Mouse (Mus musculus): Measurements from ENCODE around the gene Inka2. TPM values are rescaled to one million over a fixed set of nuclear protein-coding genes. Genes with fewer than 3 reads are reported as not detected.
"Not testable (repeated sequence)": the region's sequence is repeated elsewhere in the genome, so short reads cannot be mapped to it uniquely, and the experiment has no call there.

Gene Inka2
- polyA plus RNA-seq, 1 experiment from 2014 or later: 1.1 TPM

DNA sequence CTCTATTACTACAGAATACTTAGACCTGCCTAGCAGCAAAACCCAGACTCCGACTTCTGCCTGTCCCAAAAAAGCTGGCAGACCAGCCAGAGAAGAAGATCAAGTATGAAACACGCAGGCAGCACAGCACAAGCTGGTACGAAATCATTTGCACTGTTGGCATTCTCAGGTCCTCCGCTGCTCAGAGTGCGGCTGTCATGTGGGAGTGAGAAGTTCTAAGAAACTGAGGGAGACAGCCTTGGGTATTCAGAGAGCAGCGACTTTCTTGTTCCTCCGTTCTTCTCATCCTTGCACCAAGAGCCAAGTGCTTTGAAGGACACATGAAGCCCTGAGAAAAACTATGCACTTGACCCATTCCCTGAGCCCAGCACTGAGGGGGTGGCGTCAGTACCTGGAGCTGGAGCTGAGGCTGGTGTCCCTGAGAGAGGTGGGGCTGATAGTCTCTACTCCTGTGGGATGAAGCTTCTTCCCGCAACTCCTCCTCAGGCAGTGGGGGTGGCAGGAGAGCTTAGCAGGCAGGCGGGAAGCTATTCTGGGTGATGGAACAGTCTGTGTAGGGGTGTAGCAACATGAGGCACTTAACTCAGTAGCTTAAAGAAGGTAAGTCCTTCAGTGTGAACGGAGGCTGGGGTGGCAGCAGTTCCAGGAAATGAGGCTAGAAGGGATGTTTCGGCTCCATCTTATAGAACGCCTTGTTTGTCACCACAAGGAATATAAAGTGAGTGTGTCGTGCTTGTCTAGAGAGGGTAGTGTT, 10.9 kb upstream of the Inka2 start:
- 72% methylated on average over 14 of the region's 14 CpGs for WGBS
- no peaks in the 10 kb centered on the region for H3K4me1 ChIP-seq (ENCODE audit: control insufficient read depth, insufficient read depth, low read length)
- no peaks in the 10 kb centered on the region for H3K9me3 ChIP-seq (ENCODE audit: control insufficient read depth, low read depth, low read length)
- no peak overlapping the region for H3K4me2 ChIP-seq (replicated peaks; ENCODE audit: low read depth, low read length)
- H3K27ac ChIP-seq (ENCODE audit: low read length): no peak overlapping the region
- no peak overlapping the region for H3K9ac ChIP-seq (replicated peaks; ENCODE audit: low read depth, low read length)
- no peaks in the 10 kb centered on the region for H3K27me3 ChIP-seq (ENCODE audit: control insufficient read depth, insufficient read depth, low read length)
- no peak overlapping the region for H3K4me3 ChIP-seq (ENCODE audit: low read depth, low read length)
- no peaks in the 10 kb centered on the region for H3K36me3 ChIP-seq (ENCODE audit: control insufficient read depth, insufficient read depth, low read length)
- no peak for ATAC-seq (ENCODE audit: insufficient number of reproducible peaks, insufficient read depth, low FRiP score, low read depth)

- Histone ChIP-seq H3K9ac (replicated peaks; ENCODE audit: low read depth, low read length) (no peak overlapping the region), H3K27me3 (ENCODE audit: control insufficient read depth, insufficient read depth, low read length) (no peaks in the 10 kb centered on the region), H3K36me3 (ENCODE audit: control insufficient read depth, insufficient read depth, low read length) (no peaks in the 10 kb centered on the region), H3K27ac (ENCODE audit: low read length) (peak overlapping the region; percentile 62; the same call in 1 of the 2 replicates), H3K4me2 (replicated peaks; ENCODE audit: low read depth, low read length) (no peak overlapping the region), H3K4me3 (ENCODE audit: low read depth, low read length) (no peak overlapping the region), H3K4me1 (ENCODE audit: control insufficient read depth, insufficient read depth, low read length) (no peaks in the 10 kb centered on the region), H3K9me3 (ENCODE audit: control insufficient read depth, low read depth, low read length) (no peaks in the 10 kb centered on the region)
- peak; percentile 30; the same call in 1 of the 2 replicates for ATAC-seq (ENCODE audit: insufficient number of reproducible peaks, insufficient read depth, low FRiP score, low read depth)
- WGBS: 31% methylated on average over 20 of the region's 20 CpGs
Measured at GRCm38 (mm10) chr3:105695476-105696386, 8.7 kb upstream of the Inka2 start.

- Histone ChIP-seq H3K27me3 (ENCODE audit: control insufficient read depth, insufficient read depth, low read length) (no peaks in the 10 kb centered on the region), H3K36me3 (ENCODE audit: control insufficient read depth, insufficient read depth, low read length) (no peaks in the 10 kb centered on the region), H3K9me3 (ENCODE audit: control insufficient read depth, low read depth, low read length) (no peaks in the 10 kb centered on the region), H3K4me1 (ENCODE audit: control insufficient read depth, insufficient read depth, low read length) (no peaks in the 10 kb centered on the region), H3K4me2 (replicated peaks; ENCODE audit: low read depth, low read length) (no peak overlapping the region), H3K27ac (ENCODE audit: low read length) (peak overlapping the region; percentile 62; the same call in 1 of the 2 replicates), H3K9ac (replicated peaks; ENCODE audit: low read depth, low read length) (no peak overlapping the region), H3K4me3 (ENCODE audit: low read depth, low read length) (no peak overlapping the region)
- ATAC-seq (ENCODE audit: insufficient number of reproducible peaks, insufficient read depth, low FRiP score, low read depth): no peak
- 68% methylated on average over 17 of the region's 17 CpGs for WGBS
Measured at GRCm38 (mm10) chr3:105696387-105697147, 7.8 kb upstream of the Inka2 start.

- no peak overlapping the region for H3K4me3 ChIP-seq (ENCODE audit: low read depth, low read length)
- H3K9ac ChIP-seq (replicated peaks; ENCODE audit: low read depth, low read length): no peak overlapping the region
- WGBS: 76% methylated on average over 5 of the region's 5 CpGs
- H3K36me3 ChIP-seq (ENCODE audit: control insufficient read depth, insufficient read depth, low read length): no peaks in the 10 kb centered on the region
- no peak overlapping the region for H3K27ac ChIP-seq (ENCODE audit: low read length)
- no peaks in the 10 kb centered on the region for H3K4me1 ChIP-seq (ENCODE audit: control insufficient read depth, insufficient read depth, low read length)
- no peaks in the 10 kb centered on the region for H3K9me3 ChIP-seq (ENCODE audit: control insufficient read depth, low read depth, low read length)
- H3K27me3 ChIP-seq (ENCODE audit: control insufficient read depth, insufficient read depth, low read length): no peaks in the 10 kb centered on the region
- no peak for ATAC-seq (ENCODE audit: insufficient number of reproducible peaks, insufficient read depth, low FRiP score, low read depth)
- no peak overlapping the region for H3K4me2 ChIP-seq (replicated peaks; ENCODE audit: low read depth, low read length)
Measured at GRCm38 (mm10) chr3:105697148-105697441, 7.3 kb upstream of the Inka2 start.

DNA sequence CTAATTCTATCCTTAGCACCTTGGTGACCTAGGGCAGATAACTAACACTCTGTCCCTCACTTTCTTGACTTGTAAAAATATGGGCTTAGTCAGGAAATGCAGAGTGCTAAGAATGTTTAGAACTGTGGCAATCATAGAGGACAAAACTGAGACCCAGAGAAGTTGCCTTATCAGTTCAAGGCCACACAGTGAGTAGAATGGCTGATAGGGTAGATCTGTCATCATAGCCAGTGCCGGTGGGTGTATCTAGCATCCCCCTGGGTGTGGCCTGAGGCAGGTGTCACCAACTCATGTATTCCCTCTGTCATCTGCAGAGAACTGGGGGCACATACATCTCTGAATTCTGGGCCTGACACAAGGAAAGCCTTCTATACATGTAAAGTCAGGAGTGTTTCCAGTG, 6.1 kb upstream of the Inka2 start:
- WGBS: 58% methylated on average over 1 of the region's 1 CpGs
- Histone ChIP-seq H3K27me3 (ENCODE audit: control insufficient read depth, insufficient read depth, low read length) (no peaks in the 10 kb centered on the region), H3K9ac (replicated peaks; ENCODE audit: low read depth, low read length) (no peak overlapping the region), H3K4me3 (ENCODE audit: low read depth, low read length) (no peak overlapping the region), H3K36me3 (ENCODE audit: control insufficient read depth, insufficient read depth, low read length) (no peaks in the 10 kb centered on the region), H3K9me3 (ENCODE audit: control insufficient read depth, low read depth, low read length) (no peaks in the 10 kb centered on the region), H3K4me1 (ENCODE audit: control insufficient read depth, insufficient read depth, low read length) (no peaks in the 10 kb centered on the region), H3K27ac (ENCODE audit: low read length) (no peak overlapping the region), H3K4me2 (replicated peaks; ENCODE audit: low read depth, low read length) (no peak overlapping the region)
- ATAC-seq (ENCODE audit: insufficient number of reproducible peaks, insufficient read depth, low FRiP score, low read depth): no peak

- WGBS: 27% methylated on average over 3 of the region's 3 CpGs
- H3K4me3 ChIP-seq (ENCODE audit: low read depth, low read length): no peak overlapping the region
- no peaks in the 10 kb centered on the region for H3K9me3 ChIP-seq (ENCODE audit: control insufficient read depth, low read depth, low read length)
- no peaks in the 10 kb centered on the region for H3K27me3 ChIP-seq (ENCODE audit: control insufficient read depth, insufficient read depth, low read length)
- no peaks in the 10 kb centered on the region for H3K36me3 ChIP-seq (ENCODE audit: control insufficient read depth, insufficient read depth, low read length)
- no peak overlapping the region for H3K9ac ChIP-seq (replicated peaks; ENCODE audit: low read depth, low read length)
- H3K4me2 ChIP-seq (replicated peaks; ENCODE audit: low read depth, low read length): no peak overlapping the region
- no peak overlapping the region for H3K27ac ChIP-seq (ENCODE audit: low read length)
- no peaks in the 10 kb centered on the region for H3K4me1 ChIP-seq (ENCODE audit: control insufficient read depth, insufficient read depth, low read length)
- peak; percentile 53; the same call in 1 of the 2 replicates for ATAC-seq (ENCODE audit: insufficient number of reproducible peaks, insufficient read depth, low FRiP score, low read depth)
Measured at GRCm38 (mm10) chr3:105699241-105699933, 5.0 kb upstream of the Inka2 start.

- not testable (repeated sequence) for H3K27me3 ChIP-seq (ENCODE audit: control insufficient read depth, insufficient read depth, low read length); ATAC-seq (ENCODE audit: insufficient number of reproducible peaks, insufficient read depth, low FRiP score, low read depth); H3K36me3 ChIP-seq (ENCODE audit: control insufficient read depth, insufficient read depth, low read length); H3K4me1 ChIP-seq (ENCODE audit: control insufficient read depth, insufficient read depth, low read length); H3K4me3 ChIP-seq (ENCODE audit: low read depth, low read length); H3K4me2 ChIP-seq (replicated peaks; ENCODE audit: low read depth, low read length); H3K9ac ChIP-seq (replicated peaks; ENCODE audit: low read depth, low read length); H3K9me3 ChIP-seq (ENCODE audit: control insufficient read depth, low read depth, low read length); H3K27ac ChIP-seq (ENCODE audit: low read length)
- 44% methylated on average over 1 of the region's 1 CpGs for WGBS
Measured at GRCm38 (mm10) chr3:105700786-105701185, 3.6 kb upstream of the Inka2 start.

- 39% methylated on average over 5 of the region's 5 CpGs for whole genome bisulfite sequencing
- no peak for ATAC-seq (ENCODE audit: insufficient number of reproducible peaks, insufficient read depth, low FRiP score, low read depth)
- Histone ChIP-seq H3K9ac (replicated peaks; ENCODE audit: low read depth, low read length) (no peak overlapping the region), H3K4me2 (replicated peaks; ENCODE audit: low read depth, low read length) (no peak overlapping the region), H3K4me1 (ENCODE audit: control insufficient read depth, insufficient read depth, low read length) (0 out of 2 replicates have a peak, but pooled peaks cover 3% of the 10 kb centered on the region), H3K4me3 (ENCODE audit: low read depth, low read length) (no peak overlapping the region), H3K27ac (ENCODE audit: low read length) (no peak overlapping the region), H3K9me3 (ENCODE audit: control insufficient read depth, low read depth, low read length) (no peaks in the 10 kb centered on the region), H3K36me3 (ENCODE audit: control insufficient read depth, insufficient read depth, low read length) (no peaks in the 10 kb centered on the region), H3K27me3 (ENCODE audit: control insufficient read depth, insufficient read depth, low read length) (no peaks in the 10 kb centered on the region)
Measured at GRCm38 (mm10) chr3:105701399-105701798, 3.0 kb upstream of the Inka2 start.
